21 mouse cellular contexts compared by ENCODE assay signal in genomic region chr11:16505999-16506398, GRCm38 (mm10). TPM values are rescaled to one million over a fixed set of nuclear protein-coding genes. Genes with fewer than 3 reads are reported as not detected.
DNase-seq lines count a peak whose midpoint lies in the region; ATAC-seq and TF ChIP-seq lines count a peak whose summit lies in the region.
"Had no signal": no experiment of that assay in that cellular context is flagged by ENCODE, and none has a peak within 500 bp of the region (broad histone marks: within the 10 kb centered on the region; RNA-seq: fewer than 3 reads in every experiment).

No protein-coding gene starts in this region.

- H3K36me3 ChIP-seq in heart, embryonic 12.5 days: peaks cover 26% of the 10 kb centered on the region
- H3K36me3 ChIP-seq in erythroblast, embryonic 14.5 days (ENCODE audit: control insufficient read depth): peaks cover 58% of the 10 kb centered on the region
- peaks cover 41% of the 10 kb centered on the region for H3K36me3 ChIP-seq in liver, embryonic 14.5 days (replicated peaks; ENCODE audit: control insufficient read depth, insufficient read depth, low read depth)
- H3K36me3 ChIP-seq in myocyte (ENCODE audit: control insufficient read depth, insufficient read depth): peaks cover 38% of the 10 kb centered on the region

- H3K4me3 ChIP-seq in heart, embryonic 12.5 days: peak overlapping the region; percentile 3; the same call in 1 of the 2 replicates
- H3K4me3 ChIP-seq in erythroblast, embryonic 14.5 days (replicated peaks): peak overlapping the region; percentile 74
- peak overlapping the region; percentile 93 to 95; a peak in 3 of 4 replicates for H3K4me3 ChIP-seq in liver, embryonic 14.5 days (ENCODE audit: insufficient read depth in 1 of 2, low read depth in 2 of 2, low read length in 2 of 2)
- H3K4me3 ChIP-seq in myocyte: no peak overlapping the region
- H3K4me3 ChIP-seq: forebrain, embryonic 12.5 days; neural tube, embryonic 15.5 days had no signal

- WGBS in heart, embryonic 12.5 days: 93% methylated on average over 6 of the region's 6 CpGs
- 58% methylated on average over 6 of the region's 6 CpGs for WGBS in liver, embryonic 14.5 days (ENCODE audit: insufficient replicate concordance)

- ATAC-seq in heart, embryonic 12.5 days (ENCODE audit: insufficient number of reproducible peaks, low FRiP score): no peak
- ATAC-seq in liver, embryonic 14.5 days (ENCODE audit: insufficient read depth): peak; percentile 7; the same call in 1 of the 2 replicates

- no peak for TF ChIP-seq POLR2A in myocyte (IDR thresholded peaks at IDR 0.05; ENCODE audit: insufficient read length, low read depth)

- no peak overlapping the region for H3K9ac ChIP-seq in heart, embryonic 12.5 days
- H3K9ac ChIP-seq in liver, embryonic 14.5 days (replicated peaks): peak overlapping the region; percentile 34
- H3K9ac ChIP-seq: embryonic facial prominence, embryonic 15.5 days; forebrain, embryonic 12.5 days; neural tube, embryonic 15.5 days had no signal

- H3K27ac ChIP-seq in heart, embryonic 12.5 days (ENCODE audit: poor library complexity, severe bottlenecking): no peak overlapping the region
- peak overlapping the region; percentile 38 for H3K27ac ChIP-seq in liver, embryonic 14.5 days
- H3K27ac ChIP-seq: embryonic facial prominence, embryonic 15.5 days; forebrain, embryonic 12.5 days; neural tube, embryonic 15.5 days had no signal

- peaks cover 52% of the 10 kb centered on the region for H3K79me2 ChIP-seq in myocyte (ENCODE audit: control insufficient read depth, insufficient read depth)

- intact Hi-C loops in heart, postnatal 36 days (cut with DNase I): loop anchor here (5.0 to 10.0 kb wide), 3 partner anchors 446 to 751 kb away; partner anchors contain the start of genes C1d, Fbxo48 and Pno1
- intact Hi-C loops in left cerebral cortex, postnatal 10 days (cut with DNase I): loop anchor here (10.0 kb wide), 1 partner anchor 241 kb away; no protein-coding TSS in a partner anchor
- intact Hi-C loops in left cerebral cortex, postnatal 36 days (cut with DNase I): loop anchor here (5.0 kb wide), 1 partner anchor 546 kb away; the partner anchor contains the start of genes Cnrip1 and Plek

- H3ac ChIP-seq in myocyte (ENCODE audit: control insufficient read depth, insufficient read length): no peak overlapping the region

- TF ChIP-seq EP300 in liver, embryonic 14.5 days (IDR thresholded peaks at IDR 0.05; ENCODE audit: low read depth): peak; percentile 61

- peaks cover 3% of the 10 kb centered on the region; the same call in 1 of the 2 replicates for H3K4me1 ChIP-seq in heart, embryonic 12.5 days (replicated peaks)
- peaks cover 64% of the 10 kb centered on the region for H3K4me1 ChIP-seq in erythroblast, embryonic 14.5 days (ENCODE audit: control insufficient read depth)
- peaks cover 26 to 32% of the 10 kb centered on the region in 2 experiments for H3K4me1 ChIP-seq in liver, embryonic 14.5 days (replicated peaks; ENCODE audit: control insufficient read depth in 2 of 2, insufficient read depth in 2 of 2, low read length in 1 of 2)

- no peak for DNase-seq in heart, postnatal 36 days
- DNase-seq in liver, embryonic 14.5 days (ENCODE audit: low read depth in 3 of 3, low spot score in 3 of 3): peak in 1 of 3 experiments; percentile 42
- DNase-seq in left cerebral cortex, postnatal 10 days (ENCODE audit: extremely low spot score in 1 of 2, low spot score in 2 of 2): no peak
- DNase-seq in kidney, postnatal 10 days: no peak
- DNase-seq in left cerebral cortex, postnatal 36 days (ENCODE audit: low spot score in 2 of 2): no peak
- DNase-seq: adrenal gland, postnatal 36 days; cerebellum, adult 11 months; cerebellum, adult 9-11 months; gastrocnemius, postnatal 36 days; heart, postnatal 10 days; kidney, adult 18-20 months; lung, adult 18-20 months; lung, postnatal 14 days; thymus, adult 18-20 months had no signal

- H3K27me3 ChIP-seq in heart, embryonic 12.5 days (replicated peaks): no peaks in the 10 kb centered on the region
- peaks cover 4% of the 10 kb centered on the region for H3K27me3 ChIP-seq in erythroblast, embryonic 14.5 days (ENCODE audit: control insufficient read depth)
- no peaks in the 10 kb centered on the region for H3K27me3 ChIP-seq in liver, embryonic 14.5 days (ENCODE audit: control insufficient read depth, insufficient read depth, low read length)
- H3K27me3 ChIP-seq in myocyte (ENCODE audit: control insufficient read depth, insufficient read depth, insufficient read length): no peaks in the 10 kb centered on the region
- H3K27me3 ChIP-seq: embryonic facial prominence, embryonic 15.5 days; forebrain, embryonic 12.5 days; megakaryocyte, embryonic 14.5 days; neural tube, embryonic 15.5 days had no signal

- TF ChIP-seq CTCF in liver, embryonic 14.5 days (IDR thresholded peaks at IDR 0.05; ENCODE audit: low read depth): no peak

- H3K9me3 ChIP-seq in heart, embryonic 12.5 days (replicated peaks): no peaks in the 10 kb centered on the region
- no peaks in the 10 kb centered on the region for H3K9me3 ChIP-seq in erythroblast, embryonic 14.5 days (ENCODE audit: control insufficient read depth, low read length)
- no peaks in the 10 kb centered on the region for H3K9me3 ChIP-seq in liver, embryonic 14.5 days (ENCODE audit: control insufficient read depth, low read length)
- H3K9me3 ChIP-seq: embryonic facial prominence, embryonic 15.5 days; forebrain, embryonic 12.5 days; megakaryocyte, embryonic 14.5 days; neural tube, embryonic 15.5 days had no signal

- H3K4me2 ChIP-seq in heart, embryonic 12.5 days: no peak overlapping the region
- peak overlapping the region; percentile 88 for H3K4me2 ChIP-seq in liver, embryonic 14.5 days (ENCODE audit: low read depth)
- H3K4me2 ChIP-seq in myocyte (ENCODE audit: low read depth): peak overlapping the region; percentile 80

TF ChIP-seq in myocyte, 11 proteins besides CTCF, POLR2A, EP300 and RAD21:
- no peak for TF ChIP-seq USF1 (IDR thresholded peaks at IDR 0.05; ENCODE audit: low read depth)
- no peak for TF ChIP-seq CEBPB (IDR thresholded peaks at IDR 0.05; ENCODE audit: insufficient read depth, poor library complexity, severe bottlenecking)
- TF ChIP-seq POLR2AphosphoS2 (IDR thresholded peaks at IDR 0.05; ENCODE audit: insufficient read length, low read depth): no peak
- no peak for TF ChIP-seq MYOG (IDR thresholded peaks at IDR 0.05; ENCODE audit: control insufficient read depth in 1 of 3, insufficient read depth in 1 of 3, insufficient read length in 2 of 3, low read depth in 2 of 3)
- no peak for TF ChIP-seq TCF3 (IDR thresholded peaks at IDR 0.05; ENCODE audit: insufficient read length, low read depth)
- no peak for TF ChIP-seq MYOD1 (IDR thresholded peaks at IDR 0.05; ENCODE audit: control insufficient read depth in 1 of 3, insufficient read length in 2 of 3, low read depth in 2 of 3)
- no peak for TF ChIP-seq TCF12 (IDR thresholded peaks at IDR 0.05; ENCODE audit: insufficient read depth, poor library complexity, severe bottlenecking)
- TF ChIP-seq REST (IDR thresholded peaks at IDR 0.05; ENCODE audit: insufficient read depth, insufficient read length): no peak
- TF ChIP-seq E2F4 (IDR thresholded peaks at IDR 0.05; ENCODE audit: insufficient read depth): no peak
- no peak for TF ChIP-seq SRF (IDR thresholded peaks at IDR 0.05; ENCODE audit: control insufficient read depth, insufficient read length, low read depth)
- TF ChIP-seq MAX (IDR thresholded peaks at IDR 0.05; ENCODE audit: low read depth): no peak

RNA-seq across cellular contexts. Expression of gene Sec61g, which starts 2.3 kb away (rescaled TPM):
- 27.1 and 31.6 TPM in 2 replicates for polyA plus RNA-seq in heart, embryonic 12.5 days (2016; fragmentation: Nextera tagmentation; extraction: Ambion mirVana)
- total RNA-seq in heart, postnatal 36 days (2021): 1 to 10 TPM; 2.2 to 3.7 TPM
- polyA plus RNA-seq in erythroblast, embryonic 14.5 days (2012): 3.0 and 6.0 TPM in 2 replicates
- 26.2 and 45.7 TPM in 2 replicates for polyA plus RNA-seq in liver, embryonic 14.5 days (2012; rRNA removed)
- polyA plus RNA-seq in liver, embryonic 14.5 days (2014; fragmentation: Nextera tagmentation; extraction: Ambion mirVana): 33.0 and 33.7 TPM in 2 replicates
- polyA plus RNA-seq in myocyte (2012; fragmentation: generic; extraction: Trizol): 22.4 TPM
- total RNA-seq in left cerebral cortex, postnatal 10 days (2021): 10 to 100 TPM in 1 of 2 experiments, 1 to 10 TPM in 1; 9.0 to 10.6 TPM
- total RNA-seq in left cerebral cortex, postnatal 36 days (2021): 10 to 100 TPM in 1 of 2 experiments, 1 to 10 TPM in 1; 7.6 to 11.4 TPM
